Mouse (Mus musculus): ENCODE data around the gene Gprc5c.
"Not testable (repeated sequence)": the region's sequence is repeated elsewhere in the genome, so short reads cannot be mapped to it uniquely, and the experiment has no call there.

Gprc5c gene

GRCm38 (mm10) chr11:114869787-114870186, 18.8 kb downstream of the Gprc5c start:
- no peak for DNase-seq

- DNase-seq = no peak
Measured at GRCm38 (mm10) chr11:114871540-114871939, 20.6 kb downstream of the Gprc5c start.

GRCm38 (mm10) chr11:114873022-114873817, 22.3 kb downstream of the Gprc5c start:
- no peak for DNase-seq

- no peak for DNase-seq
Measured at GRCm38 (mm10) chr11:114874226-114875145, 23.5 kb downstream of the Gprc5c start.

- DNase-seq = no peak
Measured at GRCm38 (mm10) chr11:114875301-114875801, 24.4 kb downstream of the Gprc5c start.

GRCm38 (mm10) chr11:114876176-114876575, 25.2 kb downstream of the Gprc5c start:
- DNase-seq = no peak

- no peak for DNase-seq
Measured at GRCm38 (mm10) chr11:114876621-114877020, 25.7 kb downstream of the Gprc5c start.

GRCm38 (mm10) chr11:114877145-114877544, 26.2 kb downstream of the Gprc5c start:
- DNase-seq = peak; percentile 63

GRCm38 (mm10) chr11:114879666-114880065, 28.7 kb downstream of the Gprc5c start:
- DNase-seq = no peak

GRCm38 (mm10) chr11:114880185-114880584, 29.2 kb downstream of the Gprc5c start:
- no peak for DNase-seq

GRCm38 (mm10) chr11:114880589-114880988, 29.6 kb downstream of the Gprc5c start:
- peak; percentile 63 for DNase-seq

GRCm38 (mm10) chr11:114883251-114883789, 32.4 kb downstream of the Gprc5c start:
- DNase-seq = no peak

GRCm38 (mm10) chr11:114884380-114885100, 33.6 kb downstream of the Gprc5c start:
- no peak for DNase-seq

GRCm38 (mm10) chr11:114889991-114890518, 39.1 kb downstream of the Gprc5c start, which contains the start of gene Cd300a:
Gene Cd300a (plus strand): TSS chr11:114890041.
- DNase-seq = no peak

- no peak for DNase-seq
Measured at GRCm38 (mm10) chr11:114890542-114890941, 39.6 kb downstream of the Gprc5c start.

GRCm38 (mm10) chr11:114896085-114896484, 45.1 kb downstream of the Gprc5c start:
- DNase-seq = no peak

GRCm38 (mm10) chr11:114898026-114898425, 47.1 kb downstream of the Gprc5c start:
- DNase-seq = peak; percentile 16

- DNase-seq = no peak
Measured at GRCm38 (mm10) chr11:114903224-114903623, 52.3 kb downstream of the Gprc5c start.

- DNase-seq = no peak
Measured at GRCm38 (mm10) chr11:114907567-114907966, 56.6 kb downstream of the Gprc5c start.

GRCm38 (mm10) chr11:114908086-114908485, 57.1 kb downstream of the Gprc5c start:
- no peak for DNase-seq

GRCm38 (mm10) chr11:114909538-114909937, 58.6 kb downstream of the Gprc5c start:
- not testable (repeated sequence) for DNase-seq

- DNase-seq = peak; percentile 78
Measured at GRCm38 (mm10) chr11:114912847-114913246, 61.9 kb downstream of the Gprc5c start.
